Mouse (Mus musculus) forebrain, embryonic 16.5 days (tissue): ENCODE results near the gene Armc9. TPM values are rescaled to one million over a fixed set of nuclear protein-coding genes. Genes with fewer than 3 reads are reported as not detected.

Experiments used
- ATAC-seq: fragments of 200-750 bp; cut with Nextera tagmentation; 2 replicates; pipeline ENCODE4 v1.8.0; 2017; ENCODE audit warnings: mild to moderate bottlenecking, moderate library complexity
- H3K27ac ChIP-seq: fragments of 300-500 bp; sonication (generic); 2 replicates; pipeline ENCODE4 v1.5.1; 2014; ENCODE audit warnings: low read length, control low read depth
- H3K27me3 ChIP-seq: fragments of 300-500 bp; sonication (generic); replicated peaks from 2 replicates; pipeline ENCODE4 v1.6.1; 2014; ENCODE audit warnings: low read length; ENCODE audit not compliant: control insufficient read depth, insufficient read depth
- H3K36me3 ChIP-seq: fragments of 300-500 bp; sonication (generic); 2 replicates; pipeline ENCODE4 v1.6.1; 2014; ENCODE audit not compliant: control insufficient read depth, insufficient read depth
- H3K4me1 ChIP-seq: fragments of 300-500 bp; sonication (generic); replicated peaks from 2 replicates; pipeline ENCODE4 v1.6.1; 2014; ENCODE audit warnings: low read length; ENCODE audit not compliant: control insufficient read depth, insufficient read depth
- H3K4me2 ChIP-seq: fragments of 300-500 bp; sonication (generic); 2 replicates; pipeline ENCODE4 v1.6.1; 2014; ENCODE audit warnings: mild to moderate bottlenecking, low read length, control low read depth
- H3K4me3 ChIP-seq: fragments of 300-500 bp; sonication (generic); replicated peaks from 2 replicates; pipeline ENCODE4 v1.5.1; 2014; ENCODE audit warnings: mild to moderate bottlenecking, low read length, control low read depth
- H3K9ac ChIP-seq: fragments of 300-500 bp; sonication (generic); replicated peaks from 2 replicates; pipeline ENCODE4 v1.6.1; 2014; ENCODE audit warnings: low read depth, low read length, control low read depth
- H3K9me3 ChIP-seq: fragments of 300-500 bp; sonication (generic); 2 replicates; pipeline ENCODE4 v1.6.1; 2016; ENCODE audit warnings: low read length; ENCODE audit not compliant: control insufficient read depth
- WGBS: fragments of 180-500 bp; shearing (Covaris S2); extraction: QIAGEN DNeasy Blood & Tissue Kit; methylation state at CpG from one replicate; pipeline ENCODE4 v1.1.7; 2014; 5-methylcytosine and 5-hydroxymethylcytosine counted together
- polyA plus RNA-seq: library from polyadenylated mRNA; unstranded; fragments of >200 nt; fragmentation: Nextera tagmentation; extraction: Ambion mirVana; gene quantifications from 2 replicates; pipeline ENCODE4 v1.2.1, GENCODE M21; 2015

Armc9 gene
- polyA plus RNA-seq, 1 experiment from 2014 or later, result 36.5 TPM

- 28% methylated on average over 2 of the region's 2 CpGs for WGBS
- Histone ChIP-seq H3K36me3 (no peaks in the 10 kb centered on the region), H3K9me3 (no peaks in the 10 kb centered on the region), H3K4me3 (no peak overlapping the region), H3K9ac (no peak overlapping the region), H3K4me1 (peaks cover 6% of the 10 kb centered on the region), H3K27me3 (peaks cover 18% of the 10 kb centered on the region), H3K4me2 (no peak overlapping the region), H3K27ac (no peak overlapping the region)
- ATAC-seq, result no peak
Observed at GRCm38 (mm10) chr1:86300093-86300492, 145.5 kb downstream of the Armc9 start.

- H3K9me3 ChIP-seq, result no peaks in the 10 kb centered on the region
- H3K27me3 ChIP-seq, result peaks cover 19% of the 10 kb centered on the region
Observed at GRCm38 (mm10) chr1:86300731-86301130, 146.2 kb downstream of the Armc9 start.

GRCm38 (mm10) chr1:86301221-86302091 lies 146.9 kb downstream of the Armc9 start:
- H3K27ac ChIP-seq, result no peak overlapping the region
- no peaks in the 10 kb centered on the region for H3K36me3 ChIP-seq
- H3K9me3 ChIP-seq, result no peaks in the 10 kb centered on the region
- H3K4me2 ChIP-seq, result no peak overlapping the region
- no peak for ATAC-seq
- 59% methylated on average over 6 of the region's 6 CpGs for WGBS
- H3K4me3 ChIP-seq, result no peak overlapping the region
- peaks cover 19% of the 10 kb centered on the region for H3K27me3 ChIP-seq
- H3K4me1 ChIP-seq, result peaks cover 6% of the 10 kb centered on the region
- no peak overlapping the region for H3K9ac ChIP-seq

More at GRCm38 (mm10) chr1:86300731-86301130, 146.2 kb downstream of the Armc9 start:
- Histone ChIP-seq H3K4me2 (no peak overlapping the region), H3K9ac (no peak overlapping the region), H3K4me1 (peaks cover 6% of the 10 kb centered on the region), H3K27ac (no peak overlapping the region), H3K36me3 (no peaks in the 10 kb centered on the region), H3K4me3 (no peak overlapping the region)
- WGBS, result 57% methylated on average over 7 of the region's 7 CpGs
- no peak for ATAC-seq

- H3K4me3 ChIP-seq, result peak within 1 kb of the TSS; percentile 68
- peak within 1 kb of the TSS; percentile 69 for H3K9ac ChIP-seq
- no peaks in the 10 kb centered on the region for H3K9me3 ChIP-seq
- peak within 1 kb of the TSS; percentile 96 for H3K4me2 ChIP-seq
- H3K27ac ChIP-seq, result no peak within 1 kb of the TSS
- H3K27me3 ChIP-seq, result peaks cover 19% of the 10 kb centered on the region
- ATAC-seq, result no peak
- H3K36me3 ChIP-seq, result no peaks in the 10 kb centered on the region
- WGBS, result 12% methylated on average over 6 of the region's 6 CpGs
- peaks cover 6% of the 10 kb centered on the region for H3K4me1 ChIP-seq
Observed at GRCm38 (mm10) chr1:86302532-86302931, 148.0 kb downstream of the Armc9 start, which contains the start of gene B3gnt7. TSS of gene B3gnt7 (plus strand) at chr1:86302832.

- H3K4me2 ChIP-seq, result peak overlapping the region; percentile 96
- peak overlapping the region; percentile 68 for H3K4me3 ChIP-seq
- peaks cover 19% of the 10 kb centered on the region for H3K27me3 ChIP-seq
- peaks cover 6% of the 10 kb centered on the region for H3K4me1 ChIP-seq
- no peaks in the 10 kb centered on the region for H3K9me3 ChIP-seq
- H3K27ac ChIP-seq, result no peak overlapping the region
- no peaks in the 10 kb centered on the region for H3K36me3 ChIP-seq
- H3K9ac ChIP-seq, result peak overlapping the region; percentile 69
- WGBS, result under 1% methylated on average over 61 of the region's 65 CpGs
- ATAC-seq, result peak; percentile 85
Observed at GRCm38 (mm10) chr1:86303063-86303872, 148.7 kb downstream of the Armc9 start.

GRCm38 (mm10) chr1:86303873-86304250 lies 149.3 kb downstream of the Armc9 start:
- WGBS, result 3% methylated on average over 16 of the region's 16 CpGs
- H3K27ac ChIP-seq, result no peak overlapping the region
- peak overlapping the region; percentile 69 for H3K9ac ChIP-seq
- no peaks in the 10 kb centered on the region for H3K9me3 ChIP-seq
- peak overlapping the region; percentile 68 for H3K4me3 ChIP-seq
- peak; percentile 5; the same call in 1 of the 2 replicates for ATAC-seq
- peaks cover 6% of the 10 kb centered on the region for H3K4me1 ChIP-seq
- H3K4me2 ChIP-seq, result peak overlapping the region; percentile 96
- peaks cover 19% of the 10 kb centered on the region for H3K27me3 ChIP-seq
- no peaks in the 10 kb centered on the region for H3K36me3 ChIP-seq

GRCm38 (mm10) chr1:86306686-86307085 lies 152.1 kb downstream of the Armc9 start:
- no peak overlapping the region for H3K4me3 ChIP-seq
- H3K27ac ChIP-seq, result no peak overlapping the region
- H3K4me2 ChIP-seq, result no peak overlapping the region
- ATAC-seq, result no peak
- H3K36me3 ChIP-seq, result no peaks in the 10 kb centered on the region
- H3K9me3 ChIP-seq, result no peaks in the 10 kb centered on the region
- peaks cover 13% of the 10 kb centered on the region for H3K4me1 ChIP-seq
- peaks cover 19% of the 10 kb centered on the region for H3K27me3 ChIP-seq
- 82% methylated on average over 3 of the region's 3 CpGs for WGBS
- no peak overlapping the region for H3K9ac ChIP-seq

- Histone ChIP-seq H3K9me3 (no peaks in the 10 kb centered on the region), H3K4me1 (peaks cover 13% of the 10 kb centered on the region), H3K36me3 (no peaks in the 10 kb centered on the region), H3K9ac (no peak overlapping the region), H3K27ac (no peak overlapping the region), H3K4me3 (no peak overlapping the region), H3K4me2 (no peak overlapping the region), H3K27me3 (peaks cover 16% of the 10 kb centered on the region)
- no peak for ATAC-seq
- 88% methylated on average over 7 of the region's 7 CpGs for WGBS
Observed at GRCm38 (mm10) chr1:86307177-86307762, 152.7 kb downstream of the Armc9 start.
